Mouse (Mus musculus): Measurements from ENCODE around the gene Mst1.

DNA sequence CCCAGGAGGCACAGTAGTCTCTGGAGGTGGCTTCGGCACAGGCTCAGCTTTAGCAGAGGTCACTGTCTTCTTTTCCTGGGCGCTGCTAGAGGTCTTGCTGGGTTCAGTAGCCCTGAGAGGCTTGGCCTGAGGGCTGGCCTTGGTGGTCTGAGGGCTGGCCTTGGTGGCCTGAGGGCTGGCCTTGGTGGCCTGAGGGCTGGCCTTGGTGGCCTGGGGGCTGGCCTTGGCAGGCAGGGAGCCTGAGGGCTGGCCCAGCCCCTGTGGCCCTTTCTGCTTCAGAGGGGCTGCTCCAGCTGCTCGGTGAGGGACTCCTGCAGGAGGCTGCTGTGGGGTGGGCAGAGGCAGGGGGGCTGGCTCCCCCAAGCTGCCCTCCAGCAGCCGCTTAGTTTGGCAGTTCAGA, 36.9 kb downstream of the Mst1 start:
- TF ChIP-seq TAL1 (IDR thresholded peaks at IDR 0.05; ENCODE audit: low read length), result no peak
- TF ChIP-seq GATA1 (IDR thresholded peaks at IDR 0.05; ENCODE audit: low read length), result no peak

Data from erythroblast, embryonic 14.5 days (primary cell).